Mouse (Mus musculus): ENCODE measurements at regions not wholly inside any gene's neighbourhood (a gene's known extent, or its start where the extent isn't known, plus 50 kb on each side); places are given as distances from the start of the nearest gene placed in this dataset.

DNA sequence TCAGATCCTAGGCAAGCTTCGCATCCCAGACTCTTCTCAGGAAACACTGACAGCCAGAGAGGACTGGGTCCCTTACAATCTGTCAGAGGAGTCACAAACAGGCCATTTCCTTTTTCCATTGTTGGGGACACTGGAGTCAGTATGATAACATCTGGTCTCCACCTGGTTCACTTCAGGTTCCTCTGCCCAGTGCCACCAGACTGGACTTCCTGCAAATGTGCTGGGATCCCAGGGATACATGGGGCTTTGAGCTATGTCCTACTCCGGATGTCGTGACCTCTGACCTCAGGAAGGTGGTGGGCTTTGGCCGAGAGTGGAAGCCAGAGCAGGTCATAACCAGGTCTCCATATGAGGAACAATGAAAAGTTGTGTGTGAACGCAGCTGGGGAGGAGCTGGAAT lies 96.0 kb upstream of the Sulf2 start:
- TF ChIP-seq CTCF (IDR thresholded peaks at IDR 0.05; ENCODE audit: insufficient read depth, low read length) (no peak), POLR2A (IDR thresholded peaks at IDR 0.05; ENCODE audit: borderline replicate concordance, extremely low read depth, low read depth, low read length) (no peak)
